ENCODE assay signal across 9 mouse cellular contexts in genomic region chr17:56468380-56468779, GRCm38 (mm10). TPM values are rescaled to one million over a fixed set of nuclear protein-coding genes. Genes with fewer than 3 reads are reported as not detected.
DNase-seq lines count a peak whose midpoint lies in the region; ATAC-seq and TF ChIP-seq lines count a peak whose summit lies in the region.
"Had no signal": no experiment of that assay in that cellular context is flagged by ENCODE, and none has a peak within 500 bp of the region (broad histone marks: within the 10 kb centered on the region; RNA-seq: fewer than 3 reads in every experiment).

No protein-coding gene starts in this region.

- no peaks in the 10 kb centered on the region for H3K36me3 ChIP-seq in embryonic facial prominence, embryonic 15.5 days
- H3K36me3 ChIP-seq in hindbrain, embryonic 13.5 days = peaks cover 8% of the 10 kb centered on the region; the same call in 1 of the 2 replicates
- 0 out of 2 replicates have a peak, but pooled peaks cover 7% of the 10 kb centered on the region for H3K36me3 ChIP-seq in neural tube, embryonic 13.5 days

- TF ChIP-seq CTCF in layer of hippocampus, adult 2 months (conservative IDR thresholded peaks at IDR 0.05) = peak; percentile 51

- no peak overlapping the region for H3K4me3 ChIP-seq in layer of hippocampus, adult 2 months
- H3K4me3 ChIP-seq in embryonic facial prominence, embryonic 15.5 days (replicated peaks) = no peak overlapping the region
- H3K4me3 ChIP-seq in hindbrain, embryonic 13.5 days = no peak overlapping the region; the same call in 1 of the 2 replicates
- H3K4me3 ChIP-seq in neural tube, embryonic 13.5 days = no peak overlapping the region

- WGBS in embryonic facial prominence, embryonic 15.5 days = 94% methylated on average over 9 of the region's 9 CpGs
- 84% methylated on average over 9 of the region's 9 CpGs for WGBS in hindbrain, embryonic 13.5 days
- WGBS in neural tube, embryonic 13.5 days = 84% methylated on average over 9 of the region's 9 CpGs

- H3K9ac ChIP-seq in embryonic facial prominence, embryonic 15.5 days = no peak overlapping the region
- H3K9ac ChIP-seq in hindbrain, embryonic 13.5 days = peak overlapping the region; percentile 60; the same call in 1 of the 2 replicates
- no peak overlapping the region for H3K9ac ChIP-seq in neural tube, embryonic 13.5 days

- peaks cover 17% of the 10 kb centered on the region for H3K27me3 ChIP-seq in embryonic facial prominence, embryonic 15.5 days
- no peaks in the 10 kb centered on the region for H3K27me3 ChIP-seq in hindbrain, embryonic 13.5 days
- H3K27me3 ChIP-seq in neural tube, embryonic 13.5 days = no peaks in the 10 kb centered on the region

- no peak overlapping the region for H3K4me2 ChIP-seq in embryonic facial prominence, embryonic 15.5 days (replicated peaks)
- 0 out of 2 replicates have a peak overlapping the region, but pooled peaks have one; percentile 55 for H3K4me2 ChIP-seq in hindbrain, embryonic 13.5 days
- peak overlapping the region; percentile 30 for H3K4me2 ChIP-seq in neural tube, embryonic 13.5 days

- H3K9me3 ChIP-seq in embryonic facial prominence, embryonic 15.5 days (replicated peaks) = no peaks in the 10 kb centered on the region
- H3K9me3 ChIP-seq in hindbrain, embryonic 13.5 days = no peaks in the 10 kb centered on the region
- H3K9me3 ChIP-seq in neural tube, embryonic 13.5 days = no peaks in the 10 kb centered on the region

- ATAC-seq in embryonic facial prominence, embryonic 15.5 days (ENCODE audit: insufficient number of reproducible peaks, low FRiP score, low TSS enrichment, low read depth) = no peak
- no peak for ATAC-seq in hindbrain, embryonic 13.5 days (ENCODE audit: low FRiP score)
- no peak for ATAC-seq in neural tube, embryonic 13.5 days (ENCODE audit: low read depth)

- DNase-seq in layer of hippocampus, adult 2 months (ENCODE audit: low spot score in 2 of 2) = no peak
- no peak for DNase-seq in layer of hippocampus, postnatal 36 days
- DNase-seq in adrenal gland, postnatal 25 days = no peak
- no peak for DNase-seq in Muller cell, postnatal 12 days (ENCODE audit: inconsistent ontology term)
- no peak for DNase-seq in right cerebral cortex, postnatal 4 days

- peaks cover 90% of the 10 kb centered on the region for H3K4me1 ChIP-seq in embryonic facial prominence, embryonic 15.5 days
- peaks cover 100% of the 10 kb centered on the region for H3K4me1 ChIP-seq in hindbrain, embryonic 13.5 days (replicated peaks)
- H3K4me1 ChIP-seq in neural tube, embryonic 13.5 days (replicated peaks) = peaks cover 100% of the 10 kb centered on the region

- H3K27ac ChIP-seq in layer of hippocampus, adult 2 months = peak overlapping the region; percentile 83
- peak overlapping the region; percentile 85 for H3K27ac ChIP-seq in embryonic facial prominence, embryonic 15.5 days (replicated peaks)
- H3K27ac ChIP-seq in hindbrain, embryonic 13.5 days = peak overlapping the region; percentile 92
- peak overlapping the region; percentile 87 for H3K27ac ChIP-seq in neural tube, embryonic 13.5 days (replicated peaks)

RNA-seq across cellular contexts. Expression of gene Ptprs, which starts 7.9 kb away (rescaled TPM):
- 100 to 1,000 TPM; 666 to 670 TPM for total RNA-seq in layer of hippocampus, adult 2 months (2021)
- 100 to 1,000 TPM; 657 to 686 TPM for total RNA-seq in layer of hippocampus, postnatal 36 days (2021)
- polyA plus RNA-seq in embryonic facial prominence, embryonic 15.5 days (2015; fragmentation: Nextera tagmentation; extraction: Ambion mirVana) = 116 and 118 TPM in 2 replicates
- polyA plus RNA-seq in hindbrain, embryonic 13.5 days (2015; fragmentation: Nextera tagmentation; extraction: Ambion mirVana) = 273 TPM in 2 replicates
- 251 and 260 TPM in 2 replicates for polyA plus RNA-seq in neural tube, embryonic 13.5 days (2015; fragmentation: Nextera tagmentation; extraction: Ambion mirVana)
- total RNA-seq in adrenal gland, postnatal 25 days (2021) = 165 and 222 TPM in 2 replicates

RNA-seq across cellular contexts. Expression of gene Znrf4, which starts 43.9 kb away (rescaled TPM):
- not detected for total RNA-seq in layer of hippocampus, adult 2 months (2021)
- not detected for total RNA-seq in layer of hippocampus, postnatal 36 days (2021)
- polyA plus RNA-seq in embryonic facial prominence, embryonic 15.5 days (2015; fragmentation: Nextera tagmentation; extraction: Ambion mirVana) = not detected in 2 replicates
- polyA plus RNA-seq in hindbrain, embryonic 13.5 days (2015; fragmentation: Nextera tagmentation; extraction: Ambion mirVana) = not detected in 2 replicates
- polyA plus RNA-seq in neural tube, embryonic 13.5 days (2015; fragmentation: Nextera tagmentation; extraction: Ambion mirVana) = not detected in 2 replicates
- total RNA-seq in adrenal gland, postnatal 25 days (2021) = not detected in 2 replicates
- polyA plus RNA-seq: large intestine, adult 2 months had no signal
